Mouse (Mus musculus) liver, embryonic 16.5 days (tissue): ENCODE measurements around the gene Zfpl1. TPM values are rescaled to one million over a fixed set of nuclear protein-coding genes. Genes with fewer than 3 reads are reported as not detected.

Experiments
- ATAC-seq: fragments of 200-750 bp; cut with Nextera tagmentation; 2 replicates; pipeline ENCODE4 v1.8.0; 2017; ENCODE audit warnings: low read depth, mild to moderate bottlenecking, moderate number of reproducible peaks, moderate library complexity
- H3K27ac ChIP-seq: fragments of 300-500 bp; sonication (generic); 2 replicates; pipeline ENCODE4 v1.5.1; 2014; ENCODE audit warnings: mild to moderate bottlenecking, low read length
- H3K27me3 ChIP-seq: fragments of 300-500 bp; sonication (generic); 2 replicates; pipeline ENCODE4 v1.6.1; 2014; ENCODE audit warnings: low read depth, low read length, mixed read lengths; ENCODE audit not compliant: control insufficient read depth, insufficient read depth
- H3K36me3 ChIP-seq: fragments of 300-500 bp; sonication (generic); 2 replicates; pipeline ENCODE4 v1.6.1; 2014; ENCODE audit warnings: mild to moderate bottlenecking; ENCODE audit not compliant: control insufficient read depth, insufficient read depth
- H3K4me1 ChIP-seq: fragments of 300-500 bp; sonication (generic); 2 replicates; pipeline ENCODE4 v1.6.1; 2014; ENCODE audit warnings: low read depth, low read length, mixed read lengths; ENCODE audit not compliant: control insufficient read depth
- H3K4me2 ChIP-seq: fragments of 300-500 bp; sonication (generic); 2 replicates; pipeline ENCODE4 v1.6.1; 2014; ENCODE audit warnings: low read depth, low read length, mixed read lengths
- H3K4me3 ChIP-seq: fragments of 300-500 bp; sonication (generic); 2 replicates; pipeline ENCODE4 v1.5.1; 2014; ENCODE audit warnings: low read depth, mild to moderate bottlenecking, low read length
- H3K9ac ChIP-seq: fragments of 300-500 bp; sonication (generic); 2 replicates; pipeline ENCODE4 v1.6.1; 2014; ENCODE audit warnings: low read depth, low read length
- H3K9me3 ChIP-seq: fragments of 300-500 bp; sonication (generic); replicated peaks from 2 replicates; pipeline ENCODE4 v1.6.1; 2016; ENCODE audit warnings: low read length; ENCODE audit not compliant: control insufficient read depth
- WGBS: fragments of 180-500 bp; shearing (Covaris S2); extraction: QIAGEN DNeasy Blood & Tissue Kit; methylation state at CpG from one replicate; pipeline ENCODE4 v1.1.7; 2014; ENCODE audit not compliant: insufficient replicate concordance; 5-methylcytosine and 5-hydroxymethylcytosine counted together
- polyA plus RNA-seq: library from polyadenylated mRNA; unstranded; fragments of >200 nt; fragmentation: Nextera tagmentation; extraction: Ambion mirVana; gene quantifications from 2 replicates; pipeline ENCODE4 v1.2.1, GENCODE M21; 2015

The Zfpl1 gene
- polyA plus RNA-seq, 1 experiment from 2014 or later = 21.8 TPM

- Histone ChIP-seq H3K4me2 (no peak overlapping the region), H3K4me1 (peaks cover 22% of the 10 kb centered on the region), H3K27ac (no peak overlapping the region), H3K4me3 (no peak overlapping the region), H3K9me3 (no peaks in the 10 kb centered on the region), H3K27me3 (no peaks in the 10 kb centered on the region), H3K36me3 (peaks cover 8% of the 10 kb centered on the region; the same call in 1 of the 2 replicates), H3K9ac (no peak overlapping the region)
- WGBS = 81% methylated on average over 8 of the region's 8 CpGs
- no peak for ATAC-seq
Measured at GRCm38 (mm10) chr19:6123330-6123729, 38.6 kb upstream of the Zfpl1 start.

GRCm38 (mm10) chr19:6121761-6122160, 37.0 kb upstream of the Zfpl1 start:
- Histone ChIP-seq H3K9ac (no peak overlapping the region; the same call in 1 of the 2 replicates), H3K27me3 (no peaks in the 10 kb centered on the region), H3K9me3 (no peaks in the 10 kb centered on the region), H3K36me3 (peaks cover 8% of the 10 kb centered on the region; the same call in 1 of the 2 replicates), H3K4me3 (peak overlapping the region; percentile 31), H3K27ac (peak overlapping the region; percentile 54), H3K4me2 (peak overlapping the region; percentile 23), H3K4me1 (peaks cover 23% of the 10 kb centered on the region)
- peak; percentile 42 for ATAC-seq
- 73% methylated on average over 19 of the region's 19 CpGs for WGBS

- H3K4me1 ChIP-seq = peaks cover 20% of the 10 kb centered on the region
- peak overlapping the region; percentile 85 for H3K9ac ChIP-seq
- no peaks in the 10 kb centered on the region for H3K9me3 ChIP-seq
- peak overlapping the region; percentile 86 for H3K4me2 ChIP-seq
- peaks cover 26% of the 10 kb centered on the region for H3K36me3 ChIP-seq
- 5% methylated on average over 8 of the region's 8 CpGs for WGBS
- H3K27ac ChIP-seq = peak overlapping the region; percentile 90
- ATAC-seq = no peak
- peak overlapping the region; percentile 70 for H3K4me3 ChIP-seq
- H3K27me3 ChIP-seq = no peaks in the 10 kb centered on the region
Measured at GRCm38 (mm10) chr19:6118677-6119185, 34.0 kb upstream of the Zfpl1 start.

GRCm38 (mm10) chr19:6117986-6118676, 33.4 kb upstream of the Zfpl1 start, which contains the start of gene Sac3d1:
TSS of gene Sac3d1 (minus strand) at chr19:6118650.
- peak within 1 kb of the TSS; percentile 90 for H3K27ac ChIP-seq
- under 1% methylated on average over 77 of the region's 77 CpGs for WGBS
- peaks cover 20% of the 10 kb centered on the region for H3K4me1 ChIP-seq
- H3K9me3 ChIP-seq = no peaks in the 10 kb centered on the region
- ATAC-seq = peak; percentile 80
- no peaks in the 10 kb centered on the region for H3K27me3 ChIP-seq
- peaks cover 26% of the 10 kb centered on the region for H3K36me3 ChIP-seq
- H3K4me2 ChIP-seq = peak within 1 kb of the TSS; percentile 86
- H3K9ac ChIP-seq = peak within 1 kb of the TSS; percentile 85
- peak within 1 kb of the TSS; percentile 70 for H3K4me3 ChIP-seq

- Histone ChIP-seq H3K4me1 (peaks cover 20% of the 10 kb centered on the region), H3K4me3 (peak overlapping the region; percentile 70), H3K9ac (peak overlapping the region; percentile 85), H3K27ac (peak overlapping the region; percentile 90), H3K36me3 (peaks cover 26% of the 10 kb centered on the region), H3K27me3 (no peaks in the 10 kb centered on the region), H3K9me3 (no peaks in the 10 kb centered on the region), H3K4me2 (peak overlapping the region; percentile 86)
- ATAC-seq = no peak
- WGBS = 2% methylated on average over 32 of the region's 32 CpGs
Measured at GRCm38 (mm10) chr19:6117346-6117985, 32.7 kb upstream of the Zfpl1 start.

- H3K27ac ChIP-seq = no peak overlapping the region
- H3K9ac ChIP-seq = no peak overlapping the region
- no peaks in the 10 kb centered on the region for H3K27me3 ChIP-seq
- 88% methylated on average over 15 of the region's 15 CpGs for WGBS
- H3K4me2 ChIP-seq = peak overlapping the region; percentile 86
- no peaks in the 10 kb centered on the region for H3K9me3 ChIP-seq
- H3K36me3 ChIP-seq = peaks cover 26% of the 10 kb centered on the region
- H3K4me1 ChIP-seq = peaks cover 20% of the 10 kb centered on the region
- H3K4me3 ChIP-seq = no peak overlapping the region
- ATAC-seq = no peak
Measured at GRCm38 (mm10) chr19:6116113-6116850, 31.5 kb upstream of the Zfpl1 start.

GRCm38 (mm10) chr19:6113116-6113515, 28.4 kb upstream of the Zfpl1 start:
- no peak for ATAC-seq
- Histone ChIP-seq H3K27me3 (no peaks in the 10 kb centered on the region), H3K4me1 (peaks cover 13% of the 10 kb centered on the region), H3K9ac (no peak overlapping the region), H3K27ac (no peak overlapping the region), H3K36me3 (peaks cover 18% of the 10 kb centered on the region), H3K4me2 (no peak overlapping the region), H3K9me3 (no peaks in the 10 kb centered on the region), H3K4me3 (no peak overlapping the region)
- WGBS = 69% methylated on average over 6 of the region's 6 CpGs

- no peak within 1 kb of the TSS for H3K9ac ChIP-seq
- no peak for ATAC-seq
- H3K27ac ChIP-seq = no peak within 1 kb of the TSS
- no peak within 1 kb of the TSS for H3K4me3 ChIP-seq
- no peaks in the 10 kb centered on the region for H3K36me3 ChIP-seq
- no peaks in the 10 kb centered on the region for H3K9me3 ChIP-seq
- H3K27me3 ChIP-seq = no peaks in the 10 kb centered on the region
- H3K4me1 ChIP-seq = peaks cover 33% of the 10 kb centered on the region
- WGBS = 81% methylated on average over 7 of the region's 7 CpGs
- no peak within 1 kb of the TSS for H3K4me2 ChIP-seq
Measured at GRCm38 (mm10) chr19:6105586-6105985, 20.8 kb upstream of the Zfpl1 start, which contains the start of gene Naaladl1. TSS of gene Naaladl1 (plus strand) at chr19:6105782.
